Mouse (Mus musculus) embryo, embryonic 10.5 days (tissue): ENCODE results near the gene Crtc1.

Source experiments
- DNase-seq: peaks from one replicate; pipeline ENCODE4 v3.0.0-alpha.2; 2015; ENCODE audit warnings: low spot score

Gene Crtc1

GRCm38 (mm10) chr8:70462516-70462813 is 23.1 kb upstream of the Crtc1 start:
- DNase-seq, result no peak

DNA sequence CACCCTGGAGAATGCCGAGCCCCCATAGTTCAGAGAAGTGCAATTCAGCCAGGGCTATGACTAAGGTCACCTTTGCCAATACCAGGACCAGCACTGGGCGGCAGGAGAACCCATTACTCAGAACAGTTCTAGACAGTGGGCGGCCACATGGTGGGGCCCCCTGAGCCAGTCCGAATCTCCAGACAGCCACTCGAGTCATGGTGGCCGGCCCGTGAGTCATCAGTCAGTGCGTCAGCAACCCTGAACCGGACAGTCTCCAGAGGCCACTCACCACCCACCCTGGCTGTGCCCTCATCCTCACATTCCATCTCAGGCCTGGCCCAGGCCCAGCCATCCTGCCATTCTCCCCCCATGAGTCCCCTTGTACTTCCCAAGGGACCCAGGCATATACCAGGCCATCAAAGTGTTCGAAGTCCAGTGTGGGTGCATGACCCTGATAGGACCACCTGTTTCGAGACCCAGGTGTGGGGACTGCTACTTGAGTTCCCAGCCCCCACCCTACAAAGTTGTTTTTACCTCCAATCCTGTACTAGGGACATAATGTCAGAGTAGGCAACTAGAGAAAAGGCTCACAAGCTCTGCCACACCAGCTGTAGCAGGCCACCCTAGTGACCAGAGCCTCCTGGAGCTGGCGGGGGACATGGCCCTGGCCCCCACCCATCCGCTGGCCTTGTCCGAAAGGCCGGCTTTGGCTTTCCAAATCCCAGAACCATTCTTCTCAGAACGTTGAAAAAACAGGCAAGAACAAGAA is 22.6 kb upstream of the Crtc1 start:
- no peak for DNase-seq

DNA sequence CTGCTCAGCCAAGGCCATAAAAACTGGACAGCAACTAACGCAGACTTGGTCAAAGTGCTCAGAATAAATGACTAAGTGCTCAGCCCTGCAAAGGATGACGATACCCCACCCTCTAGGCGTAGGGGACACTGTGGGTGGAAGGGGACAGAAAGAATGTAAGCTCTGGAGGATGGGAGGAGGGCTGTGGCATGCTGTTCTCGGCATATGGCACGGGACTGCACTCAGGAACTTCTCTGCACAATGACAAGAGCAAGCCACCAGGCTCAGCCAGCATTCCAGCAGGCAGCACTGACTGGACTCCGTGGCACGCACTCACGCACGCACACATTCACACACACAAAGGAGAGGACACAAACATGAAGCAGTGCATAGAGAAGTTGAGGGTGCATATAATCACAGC is 21.2 kb upstream of the Crtc1 start:
- no peak for DNase-seq

- no peak for DNase-seq
Measured at GRCm38 (mm10) chr8:70460199-70460598, 20.8 kb upstream of the Crtc1 start.

GRCm38 (mm10) chr8:70459636-70460035 is 20.3 kb upstream of the Crtc1 start:
- no peak for DNase-seq

DNA sequence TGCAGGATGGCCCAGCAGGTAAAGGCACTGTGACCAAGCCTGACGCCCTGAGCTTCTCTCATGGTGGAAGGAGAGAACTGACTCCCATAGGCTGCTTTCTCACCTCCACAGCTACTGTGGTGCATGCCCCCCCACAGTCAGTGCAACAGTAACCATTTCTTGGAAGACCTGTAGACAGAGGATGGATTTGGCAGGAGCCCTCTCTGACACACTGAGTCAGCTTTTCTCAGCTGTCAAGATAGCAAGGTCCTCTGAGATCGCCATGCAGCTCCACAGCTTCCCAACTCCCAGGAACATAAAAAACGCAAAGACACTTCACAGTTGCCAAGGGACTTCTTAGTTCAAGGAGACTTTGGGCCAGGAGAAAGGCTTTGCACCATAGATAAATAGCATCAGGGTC is 19.1 kb upstream of the Crtc1 start:
- no peak for DNase-seq

GRCm38 (mm10) chr8:70457882-70458281 is 18.5 kb upstream of the Crtc1 start:
- no peak for DNase-seq

DNA sequence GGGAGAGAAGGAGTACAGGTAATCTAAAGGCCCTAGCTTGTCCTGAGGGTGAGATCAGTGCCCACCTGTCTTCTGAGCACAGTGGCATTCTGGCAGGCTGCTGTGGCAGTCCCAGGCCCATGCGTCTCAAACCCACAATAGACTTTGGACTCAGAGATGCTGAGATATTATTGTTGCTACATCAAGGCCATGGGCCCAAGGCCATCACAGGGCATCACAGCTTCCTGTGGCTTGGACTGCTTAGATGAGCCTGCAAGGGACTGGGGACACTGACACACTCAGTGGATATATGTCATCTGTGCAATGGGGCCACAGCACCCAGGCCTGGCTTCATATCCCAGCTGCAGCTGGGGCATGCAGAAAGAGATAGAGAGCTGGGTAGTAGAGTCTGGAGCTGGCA is 17.6 kb upstream of the Crtc1 start:
- no peak for DNase-seq

- DNase-seq, result no peak
Measured at GRCm38 (mm10) chr8:70453852-70454251, 14.5 kb upstream of the Crtc1 start.

DNA sequence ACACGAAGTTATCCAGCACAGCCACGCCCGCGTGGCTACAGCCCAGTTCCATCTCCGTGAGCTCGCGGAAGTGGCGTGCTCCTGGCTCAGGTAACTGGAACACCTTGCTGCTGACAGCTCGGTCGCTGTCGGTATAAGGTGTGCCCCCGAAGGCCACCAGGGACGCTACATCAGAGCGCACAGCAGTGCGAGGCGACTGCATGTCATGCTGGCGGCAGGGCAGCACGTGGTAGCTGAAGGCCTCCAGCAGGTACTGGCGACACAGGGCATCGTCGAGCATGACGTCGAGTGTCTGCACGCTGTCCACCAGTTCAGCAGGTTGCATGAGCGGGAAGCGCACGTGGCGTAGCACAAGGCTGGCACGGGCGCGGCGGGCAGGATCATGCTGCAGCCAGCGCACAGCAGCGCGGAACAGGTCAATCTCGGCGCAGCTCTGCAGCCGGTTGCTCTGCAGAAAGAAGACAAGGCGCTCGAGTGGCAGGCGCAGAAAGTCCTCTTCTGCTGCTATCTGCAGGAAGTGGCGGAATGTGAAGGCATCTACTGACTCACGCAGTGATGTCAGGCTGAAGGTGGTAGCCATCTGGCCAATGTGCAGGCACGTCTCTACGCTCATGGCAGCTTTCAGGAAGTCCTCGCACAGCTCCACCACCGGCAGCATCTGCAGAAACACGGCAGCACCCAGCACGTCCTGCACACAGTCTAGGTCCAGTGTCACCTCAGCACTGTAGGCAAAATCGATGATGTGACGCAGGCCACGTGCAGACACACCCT is 13.0 kb upstream of the Crtc1 start:
- DNase-seq, result no peak

DNA sequence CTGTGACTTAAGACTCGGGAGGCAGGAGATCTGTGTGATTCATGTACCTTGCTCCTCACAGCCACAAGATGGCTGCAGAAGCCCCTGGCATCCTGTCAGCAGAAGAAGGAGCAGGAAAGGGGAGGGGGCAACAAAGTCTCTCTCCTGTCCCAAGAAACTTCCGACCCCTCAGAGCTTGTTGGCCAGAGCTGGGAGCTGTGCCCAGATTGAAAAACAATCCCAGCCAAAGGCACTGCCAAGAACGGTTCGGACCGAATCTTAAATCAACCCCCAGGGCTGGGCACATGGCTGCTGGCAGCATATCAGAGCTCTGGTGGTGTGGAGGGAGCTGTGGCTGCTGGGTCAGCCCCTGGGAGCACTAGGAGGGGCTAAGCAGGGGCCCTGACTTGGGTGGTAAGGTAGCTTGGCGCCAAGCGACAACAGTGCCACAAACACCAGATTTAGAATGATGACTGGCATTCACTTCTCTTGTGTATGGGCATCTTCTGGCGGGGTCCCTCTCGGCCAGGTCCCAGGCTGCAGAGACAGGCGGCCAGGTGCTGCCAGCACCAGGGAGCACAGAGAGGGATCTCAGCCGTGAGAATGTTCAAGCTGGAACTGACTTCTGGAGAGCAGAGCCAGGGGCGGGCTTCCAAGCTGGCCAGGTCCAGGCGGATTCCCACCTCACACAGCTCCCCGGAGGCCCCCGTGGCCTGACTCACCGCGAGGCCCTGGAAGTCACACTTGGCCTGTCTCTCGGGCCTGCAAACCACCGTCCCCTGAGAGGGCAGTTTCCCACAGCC is 8.5 kb upstream of the Crtc1 start:
- DNase-seq, result no peak

GRCm38 (mm10) chr8:70445988-70446387 is 6.6 kb upstream of the Crtc1 start:
- no peak for DNase-seq

GRCm38 (mm10) chr8:70443326-70443725 is 3.9 kb upstream of the Crtc1 start:
- no peak for DNase-seq

- no peak for DNase-seq
Measured at GRCm38 (mm10) chr8:70441565-70441964, 2.2 kb upstream of the Crtc1 start.

- no peak for DNase-seq
Measured at GRCm38 (mm10) chr8:70440246-70440645, 867 bp upstream of the Crtc1 start.

DNA sequence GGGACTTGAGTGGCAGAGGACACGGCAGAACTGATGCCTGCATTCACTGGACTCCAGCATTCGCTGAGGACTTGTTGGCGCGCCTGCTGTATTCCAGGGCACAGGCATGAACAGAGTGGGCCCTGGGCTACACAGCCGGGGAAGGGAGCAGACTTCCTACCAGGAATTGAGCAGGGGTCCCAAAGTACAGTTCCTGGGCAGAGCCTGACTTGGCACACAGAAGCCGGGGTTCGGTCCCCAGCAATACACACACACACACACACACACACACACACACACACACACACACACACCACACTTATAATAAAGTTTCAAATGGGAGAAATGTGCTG is 435 bp upstream of the Crtc1 start:
- DNase-seq, result no peak

DNA sequence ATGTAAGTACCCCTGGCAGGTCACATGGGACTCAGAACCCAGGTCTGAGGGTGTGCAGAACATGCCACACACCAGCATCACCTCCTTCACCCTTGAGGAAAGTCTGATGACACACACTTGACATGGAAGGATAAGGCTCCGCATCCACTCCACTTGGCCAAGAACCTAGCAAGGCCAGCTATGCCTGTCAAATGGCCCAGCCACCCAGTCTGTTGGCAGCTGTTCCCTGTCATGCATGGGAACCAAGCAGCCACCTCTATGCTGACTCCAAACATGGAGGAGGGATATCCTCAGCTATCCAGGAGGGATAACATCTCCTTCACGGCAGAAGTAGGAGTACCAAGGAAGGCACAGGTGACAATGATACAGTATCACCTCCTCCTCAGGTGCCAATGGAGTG is 956 bp downstream of the Crtc1 start:
- no peak for DNase-seq

DNA sequence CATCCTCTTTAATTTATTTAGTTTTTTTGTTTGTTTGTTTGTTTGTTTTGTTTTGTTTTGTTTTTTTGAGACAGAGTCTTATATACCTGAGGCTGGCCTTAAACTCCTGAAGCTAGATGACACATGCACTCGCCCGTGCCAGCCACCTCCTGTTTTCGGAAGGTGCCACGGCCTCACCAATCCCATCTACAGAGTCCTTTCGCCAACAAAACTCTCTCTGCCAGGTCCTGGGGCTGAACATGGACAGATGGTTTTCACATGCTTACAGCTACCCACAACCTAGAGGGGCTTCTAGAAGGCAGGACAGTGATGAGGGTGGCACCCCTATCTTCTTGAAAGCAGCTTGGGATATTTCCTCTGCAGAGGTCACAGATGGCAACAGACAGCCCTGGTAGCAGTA is 4.2 kb downstream of the Crtc1 start:
- no peak for DNase-seq

DNA sequence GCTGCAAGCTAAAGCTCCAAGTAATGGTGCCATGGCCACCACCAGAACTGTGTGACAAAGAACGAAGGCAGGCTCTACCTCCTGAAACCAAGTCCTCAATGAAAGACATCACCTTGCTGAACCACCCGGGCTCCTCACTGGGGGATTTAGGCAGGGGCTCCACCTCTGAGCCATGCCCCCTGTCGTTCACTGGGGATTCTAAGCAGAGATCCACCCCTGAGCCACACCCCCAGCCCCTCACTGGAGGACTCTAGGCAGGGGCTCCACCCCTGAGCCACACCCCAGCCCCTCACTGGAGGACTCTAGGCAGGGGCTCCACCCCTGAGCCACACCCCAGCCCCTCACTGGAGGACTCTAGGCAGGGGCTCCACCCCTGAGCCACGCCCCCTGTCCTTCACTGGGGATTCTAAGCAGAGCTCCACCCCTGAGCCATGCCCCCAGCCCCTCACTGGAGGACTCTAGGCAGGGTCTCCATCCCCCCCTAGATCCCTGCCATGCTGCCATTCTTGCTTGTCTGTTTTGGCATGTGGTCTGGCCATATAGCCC is 6.3 kb downstream of the Crtc1 start:
- no peak for DNase-seq

GRCm38 (mm10) chr8:70431213-70431612 is 8.2 kb downstream of the Crtc1 start:
- DNase-seq, result no peak

GRCm38 (mm10) chr8:70426300-70426907 is 13.0 kb downstream of the Crtc1 start:
- DNase-seq, result no peak

DNA sequence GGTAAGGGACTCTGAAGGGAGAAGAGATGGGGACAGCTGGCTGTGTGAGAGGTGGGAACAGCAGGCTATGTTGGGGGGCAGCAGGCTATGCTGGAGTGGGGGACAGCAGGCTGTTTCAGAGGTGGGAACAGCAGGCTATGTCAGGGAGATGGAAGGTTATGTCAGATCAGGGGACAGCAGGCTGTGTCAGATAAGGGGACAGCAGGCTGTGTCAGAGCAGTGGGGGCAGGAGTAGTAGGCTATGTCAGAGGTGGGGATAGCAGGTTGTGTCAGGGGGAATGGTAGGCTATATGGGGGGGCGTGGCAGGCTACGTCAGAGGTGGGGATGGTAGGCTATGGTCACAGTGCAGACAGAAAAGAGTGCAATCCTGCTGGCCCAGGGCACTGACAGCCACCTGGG is 16.7 kb downstream of the Crtc1 start:
- DNase-seq, result no peak
